Mouse (Mus musculus) stomach, embryonic 14.5 days (tissue): ENCODE measurements around the gene Dynll2. TPM values are rescaled to one million over a fixed set of nuclear protein-coding genes. Genes with fewer than 3 reads are reported as not detected.

Experiments
- ATAC-seq: fragments of 200-750 bp; cut with Nextera tagmentation; 2 replicates; pipeline ENCODE4 v1.8.0; 2017; ENCODE audit warnings: low read depth, moderate TSS enrichment; ENCODE audit not compliant: insufficient number of reproducible peaks, insufficient read depth, low FRiP score
- H3K27ac ChIP-seq: fragments of 300-500 bp; sonication (generic); 2 replicates; pipeline ENCODE4 v1.5.1; 2014; ENCODE audit warnings: mild to moderate bottlenecking, low read length, moderate library complexity, mixed read lengths
- H3K27me3 ChIP-seq: fragments of 300-500 bp; sonication (generic); 2 replicates; pipeline ENCODE4 v1.6.1; 2014; ENCODE audit warnings: low read length, control low read depth, mixed read lengths; ENCODE audit not compliant: control insufficient read depth, insufficient read depth
- H3K36me3 ChIP-seq: fragments of 300-500 bp; sonication (generic); 2 replicates; pipeline ENCODE4 v1.6.1; 2014; ENCODE audit warnings: mild to moderate bottlenecking, control low read depth, low read length, moderate library complexity, mixed read lengths; ENCODE audit not compliant: control insufficient read depth, insufficient read depth
- H3K4me1 ChIP-seq: fragments of 300-500 bp; sonication (generic); 2 replicates; pipeline ENCODE4 v1.6.1; 2014; ENCODE audit warnings: low read length, control low read depth, mixed read lengths; ENCODE audit not compliant: control insufficient read depth, insufficient read depth
- H3K4me2 ChIP-seq: fragments of 300-500 bp; sonication (generic); replicated peaks from 2 replicates; pipeline ENCODE4 v1.6.1; 2014; ENCODE audit warnings: low read depth, low read length, control low read depth
- H3K4me3 ChIP-seq: fragments of 300-500 bp; sonication (generic); 2 replicates; pipeline ENCODE4 v1.5.1; 2014; ENCODE audit warnings: low read depth, low read length, control low read depth
- H3K9ac ChIP-seq: fragments of 300-500 bp; sonication (generic); replicated peaks from 2 replicates; pipeline ENCODE4 v1.6.1; 2014; ENCODE audit warnings: low read depth, mild to moderate bottlenecking, control low read depth, low read length, moderate library complexity, mixed read lengths
- H3K9me3 ChIP-seq: fragments of 300-500 bp; sonication (generic); 2 replicates; pipeline ENCODE4 v1.6.1; 2016; ENCODE audit warnings: low read depth, low read length, control low read depth; ENCODE audit not compliant: control insufficient read depth
- WGBS: fragments of 180-500 bp; shearing (Covaris S2); extraction: QIAGEN DNeasy Blood & Tissue Kit; methylation state at CpG from one replicate; pipeline ENCODE4 v1.1.7; 2014; 5-methylcytosine and 5-hydroxymethylcytosine counted together
- polyA plus RNA-seq: library from polyadenylated mRNA; unstranded; fragments of >200 nt; fragmentation: Nextera tagmentation; extraction: Ambion mirVana; gene quantifications from 2 replicates; pipeline ENCODE4 v1.2.1, GENCODE M21; 2014

The Dynll2 gene
- polyA plus RNA-seq, 1 experiment from 2014 or later, result 16.7 TPM

DNA sequence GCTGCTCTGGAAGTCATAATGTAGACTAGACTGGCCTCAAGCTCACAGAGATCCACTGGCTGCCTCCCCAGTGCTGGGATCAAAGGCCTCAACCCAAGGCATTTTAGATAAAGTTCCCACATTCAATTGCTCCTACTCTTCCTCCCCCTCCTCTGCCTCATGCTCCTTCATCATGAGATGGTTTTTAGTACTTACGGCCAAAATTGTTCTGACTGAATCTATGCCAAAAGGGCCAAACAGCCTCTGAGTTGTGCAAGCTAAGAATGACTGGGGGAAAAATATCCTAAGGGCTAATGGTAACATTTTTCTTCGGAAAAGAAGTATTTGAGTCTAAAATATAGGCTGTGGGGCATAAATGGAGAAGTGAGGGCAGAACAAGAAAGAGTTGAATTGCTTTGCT is 36.6 kb upstream of the Dynll2 start:
- Histone ChIP-seq H3K27ac (no peak overlapping the region), H3K9ac (no peak overlapping the region), H3K9me3 (no peaks in the 10 kb centered on the region), H3K4me1 (no peaks in the 10 kb centered on the region), H3K4me3 (no peak overlapping the region), H3K27me3 (no peaks in the 10 kb centered on the region), H3K36me3 (no peaks in the 10 kb centered on the region), H3K4me2 (no peak overlapping the region)
- no peak for ATAC-seq
- 72% methylated on average over 2 of the region's 2 CpGs for WGBS

DNA sequence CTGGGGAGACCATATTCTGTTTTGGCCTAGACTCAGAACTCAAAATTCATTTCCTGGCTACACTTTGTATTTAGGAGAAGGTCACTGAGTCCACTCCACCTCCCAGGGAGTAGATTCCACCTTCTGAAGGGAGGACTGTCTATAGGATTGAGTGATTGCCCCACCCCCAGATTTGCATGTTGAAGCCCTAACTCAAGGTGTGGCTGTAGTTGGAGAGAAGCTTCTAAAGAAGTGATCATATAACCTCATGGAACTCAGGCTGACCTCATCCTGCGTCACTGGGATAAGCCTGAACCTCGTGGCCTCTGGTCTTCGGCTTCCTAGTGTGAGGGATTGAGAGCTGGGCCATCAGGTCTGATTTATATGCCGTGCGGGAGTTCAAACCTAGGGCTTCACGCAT is 28.5 kb upstream of the Dynll2 start:
- WGBS, result 81% methylated on average over 6 of the region's 6 CpGs
- Histone ChIP-seq H3K4me3 (no peak overlapping the region), H3K4me2 (no peak overlapping the region), H3K9me3 (no peaks in the 10 kb centered on the region), H3K4me1 (no peaks in the 10 kb centered on the region), H3K27ac (no peak overlapping the region), H3K27me3 (no peaks in the 10 kb centered on the region), H3K36me3 (no peaks in the 10 kb centered on the region), H3K9ac (no peak overlapping the region)
- no peak for ATAC-seq

DNA sequence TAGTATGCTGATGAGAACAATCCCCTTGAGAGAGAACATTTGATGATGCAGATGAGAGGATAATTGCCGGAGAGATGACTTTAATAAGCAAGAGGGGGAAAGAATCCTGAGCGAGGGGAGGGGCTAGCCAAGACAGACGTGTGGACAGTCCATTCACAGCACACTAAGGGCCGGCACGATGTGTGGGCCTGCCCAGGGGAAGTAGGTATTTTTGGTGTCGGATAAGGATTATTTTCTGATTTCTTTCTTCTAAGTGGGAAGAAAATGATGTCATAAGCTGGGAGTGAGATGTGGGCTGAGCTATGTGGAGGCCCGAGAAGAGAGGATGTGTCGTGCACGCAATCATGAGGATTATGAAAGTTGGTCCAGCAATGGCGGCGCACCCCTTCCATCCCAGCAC is 27.8 kb upstream of the Dynll2 start:
- H3K4me3 ChIP-seq, result no peak overlapping the region
- H3K27me3 ChIP-seq, result no peaks in the 10 kb centered on the region
- WGBS, result 92% methylated on average over 11 of the region's 11 CpGs
- no peaks in the 10 kb centered on the region for H3K36me3 ChIP-seq
- no peaks in the 10 kb centered on the region for H3K9me3 ChIP-seq
- H3K9ac ChIP-seq, result no peak overlapping the region
- H3K4me2 ChIP-seq, result no peak overlapping the region
- H3K4me1 ChIP-seq, result no peaks in the 10 kb centered on the region
- no peak for ATAC-seq
- H3K27ac ChIP-seq, result no peak overlapping the region

DNA sequence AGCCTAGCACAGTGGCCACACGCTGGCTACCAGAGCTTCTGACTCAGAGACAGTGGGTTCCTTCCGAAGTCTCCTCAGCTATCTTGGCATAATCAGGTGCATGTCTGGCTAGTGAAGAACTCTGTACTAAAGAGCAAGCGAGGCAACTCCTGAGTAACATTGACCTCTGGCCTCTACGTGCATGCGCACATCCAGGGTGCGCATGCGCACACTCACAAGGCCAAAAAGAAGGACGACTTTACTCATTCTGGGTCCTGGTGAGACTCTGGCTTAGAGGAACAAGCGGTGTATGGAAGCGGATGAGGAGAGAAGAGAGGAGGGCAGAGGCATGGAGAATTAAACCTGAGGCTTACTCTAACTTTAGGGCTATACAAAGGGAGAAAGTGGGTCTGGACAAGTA is 26.3 kb upstream of the Dynll2 start:
- H3K27me3 ChIP-seq, result no peaks in the 10 kb centered on the region
- WGBS, result 90% methylated on average over 10 of the region's 10 CpGs
- no peak overlapping the region for H3K9ac ChIP-seq
- no peaks in the 10 kb centered on the region for H3K36me3 ChIP-seq
- H3K4me1 ChIP-seq, result peaks cover 7% of the 10 kb centered on the region
- no peaks in the 10 kb centered on the region for H3K9me3 ChIP-seq
- H3K27ac ChIP-seq, result no peak overlapping the region
- ATAC-seq, result no peak
- no peak overlapping the region for H3K4me2 ChIP-seq
- no peak overlapping the region for H3K4me3 ChIP-seq

DNA sequence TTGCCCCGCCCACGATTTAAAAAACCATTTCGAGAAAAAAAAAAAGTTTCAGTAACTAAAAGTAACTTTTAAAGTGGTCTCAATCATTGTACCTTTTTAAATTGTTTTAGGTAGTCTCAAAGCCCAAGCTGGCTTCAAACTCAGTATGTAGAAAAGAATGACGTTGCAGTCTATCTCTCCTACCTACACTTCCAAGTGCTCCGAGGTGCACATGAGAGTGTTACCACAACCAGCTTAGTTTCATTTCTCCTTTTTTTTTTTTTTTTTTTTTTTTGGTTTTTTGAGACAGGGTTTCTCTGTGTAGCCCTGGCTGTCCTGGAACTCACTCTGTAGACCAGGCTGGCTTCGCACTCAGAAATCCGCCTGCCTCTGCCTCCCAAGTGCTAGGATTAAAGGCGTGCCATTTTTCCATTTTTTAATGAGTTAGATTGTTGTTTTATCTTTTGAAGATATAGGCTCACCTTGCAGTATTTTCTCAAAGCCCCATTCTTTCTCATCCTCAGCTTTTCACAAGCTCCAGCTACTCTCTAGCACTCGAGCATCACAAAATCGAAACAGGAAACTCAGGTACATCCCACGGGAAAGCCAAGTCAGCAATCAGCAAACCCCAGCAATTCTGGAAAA is 25.4 kb upstream of the Dynll2 start:
- WGBS, result 86% methylated on average over 11 of the region's 11 CpGs
- H3K9ac ChIP-seq, result no peak overlapping the region

DNA sequence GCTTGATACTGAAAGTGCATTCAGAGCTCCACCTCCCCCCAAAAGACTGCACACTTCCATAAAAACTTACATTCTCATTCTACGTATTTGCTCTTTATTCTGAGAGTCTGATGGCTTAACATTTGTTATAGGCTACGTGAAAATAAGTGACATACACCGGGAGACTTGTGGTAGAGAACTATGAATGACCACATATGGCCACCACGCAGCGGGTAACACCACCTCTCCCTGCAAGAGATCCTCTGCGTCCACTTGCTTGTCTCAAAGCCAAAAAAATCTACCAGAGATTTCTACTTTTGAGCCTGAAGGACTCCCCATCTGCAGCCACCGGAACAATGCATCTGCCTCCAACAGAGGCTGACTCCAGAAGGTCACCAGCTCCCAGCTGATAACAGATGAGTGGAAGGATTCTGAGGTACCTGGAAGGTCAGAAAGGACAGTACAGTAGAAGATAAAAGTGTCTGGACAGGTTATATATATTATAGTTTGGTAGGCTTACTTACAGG is 24.6 kb upstream of the Dynll2 start:
- no peak for ATAC-seq
- no peak overlapping the region for H3K27ac ChIP-seq
- no peak overlapping the region for H3K4me2 ChIP-seq
- H3K9me3 ChIP-seq, result no peaks in the 10 kb centered on the region
- H3K36me3 ChIP-seq, result no peaks in the 10 kb centered on the region
- no peak overlapping the region for H3K9ac ChIP-seq
- H3K27me3 ChIP-seq, result no peaks in the 10 kb centered on the region
- peaks cover 7% of the 10 kb centered on the region for H3K4me1 ChIP-seq
- H3K4me3 ChIP-seq, result no peak overlapping the region
- WGBS, result 80% methylated on average over 7 of the region's 7 CpGs

More for the DNA sequence above, 25.4 kb upstream of the Dynll2 start:
- Histone ChIP-seq H3K4me1 (peaks cover 7% of the 10 kb centered on the region), H3K4me3 (no peak overlapping the region), H3K27me3 (no peaks in the 10 kb centered on the region), H3K4me2 (no peak overlapping the region), H3K27ac (no peak overlapping the region), H3K9me3 (no peaks in the 10 kb centered on the region), H3K36me3 (no peaks in the 10 kb centered on the region)
- ATAC-seq, result no peak

DNA sequence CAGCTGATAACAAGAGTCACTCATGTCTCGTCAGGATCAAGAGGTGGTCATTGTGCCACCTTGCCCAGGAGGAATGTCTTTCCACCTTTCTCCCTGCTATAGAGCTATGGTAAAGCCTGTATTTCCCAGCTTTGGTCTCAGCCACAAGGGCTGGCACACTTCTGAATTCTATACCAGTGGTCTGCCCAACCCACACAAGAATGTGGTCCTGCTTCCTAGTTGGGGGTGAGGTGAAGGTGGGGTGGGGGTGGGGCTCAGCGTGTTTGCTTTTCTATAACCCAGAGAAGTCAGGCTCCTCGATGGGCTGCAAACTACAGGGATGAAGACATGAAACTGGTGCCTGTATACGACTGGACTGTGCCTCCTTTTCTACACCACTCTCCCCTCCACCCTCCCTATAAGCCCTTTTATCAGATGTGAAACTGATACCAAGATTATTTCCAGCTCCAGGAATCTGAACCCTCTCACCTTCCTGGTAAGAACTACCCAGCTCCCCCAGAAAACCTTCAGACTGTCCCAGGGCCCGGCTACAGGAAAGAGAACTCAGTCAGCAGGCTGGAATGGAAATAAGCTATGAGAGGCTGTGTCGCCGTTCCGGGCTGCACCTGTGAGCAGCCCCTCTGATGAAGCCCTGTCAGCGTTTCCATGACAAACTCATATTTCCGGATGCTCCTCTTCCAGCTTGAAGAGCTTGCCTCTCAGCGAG is 24.0 kb upstream of the Dynll2 start:
- ATAC-seq, result peak; percentile 48; the same call in 1 of the 2 replicates

DNA sequence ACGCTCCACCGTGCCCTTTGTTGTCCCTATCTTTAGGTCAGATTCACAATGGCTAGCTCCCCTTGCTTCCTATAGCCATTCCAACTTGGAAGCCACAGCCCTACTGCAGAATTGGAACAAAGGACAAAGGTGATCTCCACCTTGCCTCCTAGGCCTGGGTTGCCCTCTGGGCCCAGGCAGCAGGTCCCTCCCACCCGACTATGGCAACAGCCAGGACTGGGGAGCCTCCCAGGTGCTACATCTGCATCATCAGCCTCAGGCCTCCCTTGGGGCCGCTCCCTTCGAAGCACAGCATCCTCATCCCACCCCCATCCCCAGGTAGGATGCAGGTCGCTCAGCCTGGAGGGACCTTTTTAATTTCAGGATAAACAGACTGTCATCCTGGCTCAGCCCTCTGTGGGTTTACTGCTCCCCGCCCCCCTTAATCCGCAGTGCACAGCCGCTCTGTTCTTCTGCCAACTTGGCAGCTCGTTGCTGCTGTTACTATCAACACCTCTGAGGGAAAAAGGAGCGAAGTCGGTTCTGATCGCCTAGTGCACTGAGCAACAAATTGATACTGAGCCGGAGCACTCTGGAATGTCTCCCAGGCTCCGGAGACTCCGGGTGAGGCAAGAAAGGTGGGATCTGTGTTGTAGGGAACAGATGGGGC is 22.3 kb upstream of the Dynll2 start:
- peaks cover 7% of the 10 kb centered on the region for H3K4me1 ChIP-seq
- H3K27me3 ChIP-seq, result no peaks in the 10 kb centered on the region
- no peak overlapping the region for H3K27ac ChIP-seq
- H3K4me2 ChIP-seq, result 0 out of 2 replicates have a peak overlapping the region, but pooled peaks have one; percentile 10
- peak; percentile 37; the same call in 1 of the 2 replicates for ATAC-seq
- H3K36me3 ChIP-seq, result no peaks in the 10 kb centered on the region
- H3K4me3 ChIP-seq, result no peak overlapping the region
- no peak overlapping the region for H3K9ac ChIP-seq
- no peaks in the 10 kb centered on the region for H3K9me3 ChIP-seq
- 16% methylated on average over 16 of the region's 16 CpGs for WGBS

More for the DNA sequence above, 24.0 kb upstream of the Dynll2 start:
- Histone ChIP-seq H3K27me3 (no peaks in the 10 kb centered on the region), H3K36me3 (no peaks in the 10 kb centered on the region), H3K9ac (no peak overlapping the region), H3K27ac (peak overlapping the region; percentile 39; the same call in 1 of the 2 replicates), H3K4me3 (no peak overlapping the region), H3K4me2 (no peak overlapping the region), H3K9me3 (no peaks in the 10 kb centered on the region), H3K4me1 (peaks cover 7% of the 10 kb centered on the region)
- WGBS, result 54% methylated on average over 11 of the region's 11 CpGs
